Mouse (Mus musculus) gastrocnemius, postnatal 25 days (tissue): Measurements from ENCODE around the gene Grpr. TPM values are rescaled to one million over a fixed set of nuclear protein-coding genes. Genes with fewer than 3 reads are reported as not detected.

ENCODE experiments used
- DNase-seq: peaks from one replicate; pipeline ENCODE4 v3.0.0; 2022
- long read RNA-seq, 2 experiments: library from polyadenylated mRNA; stranded (forward); transcript quantifications; one replicate each; pipeline ENCODE4 v2.0.0; 2021
- total RNA-seq, 2 experiments: library from RNA; stranded (reverse); gene quantifications; 1 replicate in 1 of 2; 2 replicates in 1 of 2; pipeline ENCODE4 v1.2.3; 2021

Gene Grpr
- not detected for total RNA-seq
- long read RNA-seq, experiment 1 = 0 reads
- long read RNA-seq, experiment 2 = 0 reads

DNA sequence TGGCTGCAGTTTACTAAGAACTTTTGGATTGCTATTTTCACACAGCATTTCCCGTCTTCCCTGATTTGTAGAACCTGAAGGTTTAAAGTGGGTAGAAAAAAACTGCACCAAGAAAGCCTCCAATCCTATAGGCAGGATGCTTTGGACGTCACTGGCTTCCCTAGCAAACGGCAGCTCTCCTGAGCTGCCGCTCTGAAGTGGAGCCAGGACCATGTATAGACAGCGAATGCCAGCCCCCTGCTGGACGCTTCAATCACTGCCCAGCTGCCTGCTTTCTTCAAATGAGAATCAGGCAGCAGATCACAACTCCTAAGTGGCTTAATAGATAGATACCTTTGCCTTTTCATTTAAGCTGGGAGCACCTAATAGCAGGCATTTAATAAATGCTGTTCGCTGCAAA is at the start of gene Grpr:
Gene Grpr, minus strand, starts transcription at position 12 of the 400 bp plus-strand sequence.
- DNase-seq = no peak

DNA sequence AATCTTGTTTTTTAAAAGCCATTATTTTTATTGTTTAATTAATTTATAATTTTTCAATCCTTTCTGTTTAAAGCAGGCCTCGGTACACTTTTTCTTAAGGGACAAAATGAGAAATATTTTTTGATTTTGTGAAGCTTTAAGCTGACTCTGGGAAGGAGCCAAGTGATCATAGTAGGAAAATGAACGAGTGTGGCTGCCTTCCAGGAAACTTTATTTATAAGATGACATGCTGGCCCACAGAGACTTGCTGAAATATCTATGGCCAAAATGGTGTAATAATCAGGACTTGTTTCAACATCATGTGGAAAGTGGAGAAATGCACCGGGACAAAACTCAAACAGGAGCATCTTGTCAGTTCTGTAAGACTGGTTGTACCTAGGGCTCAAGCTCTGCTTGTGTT is 11.0 kb upstream of the Grpr start:
- no peak for DNase-seq

DNA sequence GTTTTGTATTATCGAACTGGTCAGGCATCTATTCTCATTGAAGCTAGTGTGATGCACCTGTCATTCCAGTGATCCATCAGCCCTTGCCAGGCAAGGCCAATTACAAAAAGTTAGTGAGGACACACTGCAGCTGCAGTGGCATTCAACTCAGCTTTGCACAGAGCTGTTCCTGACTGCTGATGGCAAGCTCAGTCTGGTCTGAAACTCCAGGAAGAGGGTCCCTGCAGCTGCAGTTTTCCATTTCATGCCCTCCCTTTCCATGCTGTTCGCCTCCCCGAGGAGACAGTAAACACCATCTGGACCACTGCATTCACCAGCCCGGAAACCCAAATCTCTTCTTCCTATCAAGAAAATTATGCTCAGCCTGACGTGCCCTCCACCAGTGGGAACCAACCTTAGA is 2.4 kb downstream of the Grpr start:
- no peak for DNase-seq

DNA sequence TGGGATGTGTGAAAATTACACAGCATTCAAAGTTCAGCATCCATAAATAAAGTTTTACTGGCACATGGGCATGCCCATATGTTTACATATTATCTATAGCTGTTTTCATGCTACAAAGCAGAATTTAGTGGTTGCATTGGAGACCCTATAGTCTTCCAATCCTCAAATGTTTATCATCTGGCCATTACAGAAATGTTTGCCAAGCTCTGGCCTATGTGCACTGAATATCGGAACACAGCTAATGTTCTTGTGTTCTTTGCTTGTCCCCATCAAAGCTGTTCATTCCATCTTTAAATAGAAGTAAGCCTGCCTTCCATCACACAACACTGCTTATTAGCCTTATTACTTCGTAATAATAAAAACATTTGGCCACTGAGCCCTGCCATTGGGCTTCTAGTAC is 16.6 kb downstream of the Grpr start:
- DNase-seq = no peak

DNA sequence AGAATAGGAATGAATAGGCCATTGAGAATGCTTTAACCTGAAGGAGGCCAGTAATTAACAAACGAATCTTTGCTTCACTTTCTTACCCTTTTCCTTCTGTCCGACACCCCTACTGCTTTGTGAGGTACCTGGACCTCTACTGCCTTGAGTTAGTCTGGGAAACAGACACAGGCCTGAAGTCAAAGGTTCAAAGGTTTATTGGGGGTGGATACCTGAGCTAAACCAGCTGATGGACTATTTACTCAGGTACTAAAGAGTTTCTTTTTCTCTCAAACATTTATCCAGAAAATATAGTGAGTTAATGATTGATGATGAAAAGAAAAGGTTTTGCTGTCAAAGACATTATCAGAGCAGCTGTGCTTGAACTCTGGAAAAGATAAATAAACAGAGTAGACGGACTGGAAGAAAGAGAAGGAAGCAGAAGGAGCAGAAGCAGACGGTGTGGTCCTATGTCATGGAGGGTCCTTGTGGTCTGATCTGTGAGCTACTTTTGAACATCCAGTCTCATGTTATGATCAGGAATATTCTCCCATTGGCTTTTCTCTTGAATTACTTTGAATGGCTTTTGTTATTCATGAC is 30.4 kb downstream of the Grpr start:
- no peak for DNase-seq

DNA sequence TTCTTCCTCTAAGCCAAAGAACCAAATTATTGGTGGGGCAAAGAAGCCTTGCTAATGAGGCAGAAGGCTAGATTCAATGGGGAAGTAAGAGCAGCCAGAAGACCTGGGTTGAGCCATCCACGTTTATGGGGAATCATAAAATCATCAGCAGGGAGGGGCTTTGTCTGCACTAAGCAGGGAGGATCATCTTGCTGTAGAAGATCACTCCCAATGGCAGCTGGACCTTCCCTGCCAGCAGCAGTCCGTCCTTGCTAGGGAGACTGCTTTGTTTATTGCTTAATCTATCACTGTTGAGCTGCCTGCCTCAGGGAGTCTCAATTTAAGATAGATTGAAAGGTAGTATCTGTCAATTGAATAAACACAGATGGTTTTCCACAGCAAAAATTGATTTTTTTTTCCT is 37.7 kb downstream of the Grpr start:
- no peak for DNase-seq

DNA sequence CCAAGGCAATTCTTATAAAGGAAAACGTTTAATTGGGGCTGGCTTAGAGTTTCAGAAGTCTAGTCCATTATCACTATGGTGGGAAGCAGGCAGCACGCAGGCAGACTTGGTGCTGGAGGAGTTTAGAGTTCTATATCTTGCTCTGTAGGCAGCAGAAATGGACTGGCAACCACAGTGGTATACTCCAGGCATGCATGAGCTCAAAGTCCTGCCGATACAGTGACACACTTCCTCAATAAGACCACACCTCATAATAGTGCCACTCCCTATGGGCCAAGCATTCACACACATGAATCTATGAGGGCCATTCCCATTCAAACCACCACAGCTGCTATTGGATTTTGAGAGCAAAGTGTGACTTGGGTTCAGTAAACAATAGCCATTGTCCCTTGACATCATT is 47.4 kb downstream of the Grpr start:
- DNase-seq = no peak

Other genes with a start within 250 kb of the Grpr start
- not detected for gene Rnf138rt1, start 211.7 kb upstream of the Grpr start, total RNA-seq